Mouse (Mus musculus) CH12.LX (cell line): ENCODE measurements around the gene Lrrc75a. TPM values are rescaled to one million over a fixed set of nuclear protein-coding genes. Genes with fewer than 3 reads are reported as not detected.
A peak's percentile ranks its signal among the peaks of the same experiment; 100 is the strongest.

Source experiments
- DNase-seq: peaks from one replicate; pipeline ENCODE4 v3.0.0-alpha.2; 2013; ENCODE audit errors: extremely low read depth
- H3K27ac ChIP-seq: 2 replicates; pipeline ENCODE4 v1.5.1; 2012; ENCODE audit warnings: low read depth, mild to moderate bottlenecking, control low read depth, moderate library complexity; ENCODE audit not compliant: insufficient read depth
- H3K27me3 ChIP-seq: replicated peaks from 2 replicates; pipeline ENCODE3; 2012; ENCODE audit warnings: inconsistent platforms
- H3K36me3 ChIP-seq, 2 experiments: replicated peaks in 1 of 2; 2 replicates each; pipeline versions ENCODE3 to v1.6.1; 2012; ENCODE audit warnings: inconsistent platforms in 1 of 2, low read length in 1 of 2, mild to moderate bottlenecking in 1 of 2, mixed read lengths in 1 of 2, moderate library complexity in 1 of 2; ENCODE audit not compliant: control insufficient read depth in 1 of 2, insufficient read depth in 1 of 2
- H3K4me1 ChIP-seq, 2 experiments: 2 replicates each; pipeline ENCODE4 v1.6.1; 2012; ENCODE audit warnings: inconsistent platforms in 1 of 2, moderate library complexity in 1 of 2; ENCODE audit not compliant: insufficient read depth in 2 of 2, control insufficient read depth in 1 of 2
- H3K4me2 ChIP-seq: 2 replicates; pipeline ENCODE4 v1.6.1; 2012; ENCODE audit warnings: low read depth, mild to moderate bottlenecking, control low read depth; ENCODE audit not compliant: poor library complexity, insufficient read depth, severe bottlenecking
- H3K4me3 ChIP-seq, 3 experiments: fragments of 150-350 bp in 1 of 3; sonication (generic) in 1 of 3; replicated peaks in 1 of 3; 2 replicates each; pipeline versions ENCODE3 to v1.5.1; 2011 to 2012; ENCODE audit warnings: low read depth in 2 of 3, low read length in 2 of 3, mild to moderate bottlenecking in 2 of 3, moderate library complexity in 2 of 3, control low read depth in 1 of 3, improper control_type of control experiment in 1 of 3, inconsistent platforms in 1 of 3, mixed read lengths in 1 of 3; ENCODE audit not compliant: poor library complexity in 1 of 3
- H3K79me2 ChIP-seq: replicated peaks from 2 replicates; pipeline ENCODE4 v1.6.1; 2012; ENCODE audit warnings: mild to moderate bottlenecking, moderate library complexity; ENCODE audit not compliant: control insufficient read depth, poor library complexity, insufficient read depth, severe bottlenecking; ENCODE audit errors: extremely low read depth
- H3K9ac ChIP-seq: 2 replicates; pipeline ENCODE4 v1.6.1; 2012; ENCODE audit warnings: low read depth, mild to moderate bottlenecking, control low read depth, moderate library complexity; ENCODE audit not compliant: insufficient read depth
- H3K9me3 ChIP-seq: replicated peaks from 2 replicates; pipeline ENCODE3; 2012; ENCODE audit warnings: low read length, inconsistent platforms, mixed read lengths
- BHLHE40 ChIP-seq: IDR thresholded peaks from 2 replicates; pipeline ENCODE4 v1.6.1; 2011; ENCODE audit warnings: mild to moderate bottlenecking, low read depth, low read length, improper control_type of control experiment
- CHD1 ChIP-seq: IDR thresholded peaks from 2 replicates; pipeline ENCODE4 v1.6.1; 2012; ENCODE audit warnings: low read depth, low read length, improper control_type of control experiment, inconsistent platforms
- CHD2 ChIP-seq: IDR thresholded peaks from 2 replicates; pipeline ENCODE4 v1.6.1; 2011; ENCODE audit warnings: low read length, improper control_type of control experiment
- CTCF ChIP-seq, 2 experiments: IDR thresholded peaks in 1 of 2; conservative IDR thresholded peaks in 1 of 2; 2 replicates each; pipeline ENCODE4 v1.5.1; 2011 to 2012; ENCODE audit warnings: low read depth in 2 of 2, low read length in 2 of 2, improper control_type of control experiment in 1 of 2, inconsistent platforms in 1 of 2, mild to moderate bottlenecking in 1 of 2, moderate library complexity in 1 of 2
- EP300 ChIP-seq: IDR thresholded peaks from 2 replicates; pipeline ENCODE4 v1.6.1; 2011; ENCODE audit warnings: low read length, improper control_type of control experiment
- ETS1 ChIP-seq: conservative IDR thresholded peaks from 2 replicates; pipeline ENCODE4 v1.6.1; 2012; ENCODE audit warnings: low read depth, mild to moderate bottlenecking, inconsistent platforms, low read length, improper control_type of control experiment, moderate library complexity
- GABPA ChIP-seq: IDR thresholded peaks from 2 replicates; pipeline ENCODE4 v1.6.1; 2012; ENCODE audit warnings: low read depth, low read length, improper control_type of control experiment, inconsistent platforms; ENCODE audit not compliant: insufficient replicate concordance
- HCFC1 ChIP-seq: IDR thresholded peaks from 2 replicates; pipeline ENCODE4 v1.6.1; 2012; ENCODE audit warnings: low read depth, mild to moderate bottlenecking, inconsistent platforms, low read length, improper control_type of control experiment
- JUND ChIP-seq: conservative IDR thresholded peaks from 2 replicates; pipeline ENCODE4 v1.6.1; 2011; ENCODE audit warnings: low read depth, low read length, improper control_type of control experiment
- KAT2A ChIP-seq: IDR thresholded peaks from 2 replicates; pipeline ENCODE4 v1.6.1; 2012; ENCODE audit warnings: low read length, improper control_type of control experiment, inconsistent platforms; ENCODE audit not compliant: insufficient replicate concordance
- MAX ChIP-seq: IDR thresholded peaks from 2 replicates; pipeline ENCODE4 v1.6.1; 2011; ENCODE audit warnings: low read length, improper control_type of control experiment
- MAZ ChIP-seq: IDR thresholded peaks from 2 replicates; pipeline ENCODE4 v1.6.1; 2012; ENCODE audit warnings: low read depth, mild to moderate bottlenecking, inconsistent platforms, low read length, improper control_type of control experiment, moderate library complexity
- MEF2A ChIP-seq: IDR thresholded peaks from 2 replicates; pipeline ENCODE4 v1.6.1; 2014; ENCODE audit warnings: low read depth, mild to moderate bottlenecking, inconsistent platforms, low read length, improper control_type of control experiment, borderline replicate concordance
- MXI1 ChIP-seq: IDR thresholded peaks from 2 replicates; pipeline ENCODE4 v1.6.1; 2011; ENCODE audit warnings: mild to moderate bottlenecking, low read depth, low read length, improper control_type of control experiment
- MYC ChIP-seq: IDR thresholded peaks from 2 replicates; pipeline ENCODE4 v1.6.1; 2011; ENCODE audit warnings: low read depth, mild to moderate bottlenecking, improper control_type of control experiment, low read length
- NRF1 ChIP-seq: IDR thresholded peaks from 2 replicates; pipeline ENCODE4 v1.6.1; 2014; ENCODE audit warnings: low read depth, mild to moderate bottlenecking, inconsistent platforms, low read length, improper control_type of control experiment, moderate library complexity
- PAX5 ChIP-seq: IDR thresholded peaks from 2 replicates; pipeline ENCODE4 v1.6.1; 2012; ENCODE audit warnings: low read length, inconsistent platforms, mixed read lengths
- POLR2A ChIP-seq: IDR thresholded peaks from 2 replicates; pipeline ENCODE4 v1.6.1; 2011; ENCODE audit warnings: low read depth, mild to moderate bottlenecking, improper control_type of control experiment, low read length
- POLR2AphosphoS2 ChIP-seq: IDR thresholded peaks from 2 replicates; pipeline ENCODE4 v1.6.1; 2011; ENCODE audit warnings: low read depth, low read length, improper control_type of control experiment
- RCOR1 ChIP-seq: conservative IDR thresholded peaks from 2 replicates; pipeline ENCODE4 v1.6.1; 2012; ENCODE audit warnings: low read depth, mild to moderate bottlenecking, inconsistent platforms, low read length, improper control_type of control experiment
- TBP ChIP-seq: conservative IDR thresholded peaks from 2 replicates; pipeline ENCODE4 v1.6.1; 2011; ENCODE audit warnings: low read depth, low read length, improper control_type of control experiment
- UBTF ChIP-seq: IDR thresholded peaks from 2 replicates; pipeline ENCODE4 v1.6.1; 2012; ENCODE audit warnings: low read depth, mild to moderate bottlenecking, inconsistent platforms, low read length, improper control_type of control experiment, moderate library complexity
- USF2 ChIP-seq: conservative IDR thresholded peaks from 2 replicates; pipeline ENCODE4 v1.6.1; 2011; ENCODE audit warnings: low read depth, low read length, improper control_type of control experiment
- ZC3H11A ChIP-seq: IDR thresholded peaks from 2 replicates; pipeline ENCODE4 v1.6.1; 2012; ENCODE audit warnings: low read depth, mild to moderate bottlenecking, inconsistent platforms, low read length, improper control_type of control experiment
- ZKSCAN1 ChIP-seq: IDR thresholded peaks from 2 replicates; pipeline ENCODE4 v1.6.1; 2012; ENCODE audit warnings: low read depth, inconsistent platforms, low read length, improper control_type of control experiment, borderline replicate concordance
- ZMIZ1 ChIP-seq: IDR thresholded peaks from 2 replicates; pipeline ENCODE4 v1.6.1; 2012; ENCODE audit warnings: low read depth, mild to moderate bottlenecking, inconsistent platforms, low read length, improper control_type of control experiment
- ZNF384 ChIP-seq: IDR thresholded peaks from 2 replicates; pipeline ENCODE4 v1.6.1; 2012; ENCODE audit warnings: low read depth, low read length, improper control_type of control experiment, inconsistent platforms
- dilution Hi-C: fragments of 300-500 bp; cut with MboI; formaldehyde crosslinking; loops from 2 replicates; pipeline ENCODE4 v1.14.3; 2020; ENCODE audit warnings: low sequenced_read_pairs; ENCODE audit not compliant: extremely low pct_unique_long_range_greater_than_20kb, extremely low pct_ligation_motif_present
- in situ Hi-C: fragments of 300-500 bp; cut with MboI; formaldehyde crosslinking; loops from 3 replicates; pipeline ENCODE4 v1.14.3; 2019; ENCODE audit warnings: low sequenced_read_pairs, low pct_ligation_motif_present, low pct_unique_long_range_greater_than_20kb, mixed read lengths
- polyA plus RNA-seq: library from polyadenylated mRNA; unstranded; fragments of >175 nt; gene quantifications from 2 replicates; pipeline ENCODE4 v1.2.1, GENCODE M21; 2012; ENCODE audit warnings: low read depth; ENCODE audit not compliant: insufficient read length
- total RNA-seq, 2 experiments: library from RNA; depleted of rRNA; stranded (reverse); fragments of 300-350 nt in 1 of 2; fragments of >200 nt in 1 of 2; gene quantifications; 2 replicates each; pipeline ENCODE4 v1.2.3; 2012 to 2014

The Lrrc75a gene
- total and polyA plus RNA-seq, 3 experiments: 1.3 to 12.6 (median 1.8) TPM

- peak overlapping the region; percentile 1; the same call in 1 of the 2 replicates for H3K27ac ChIP-seq
- H3K9me3 ChIP-seq: no peaks in the 10 kb centered on the region
- no peak overlapping the region for H3K4me2 ChIP-seq
- TF ChIP-seq POLR2AphosphoS2: peak; percentile 35
- TF ChIP-seq CHD2: peak; percentile 58; the same call in 1 of the 2 replicates
- peak; percentile 33 for TF ChIP-seq POLR2A
- no peak for TF ChIP-seq ETS1
- TF ChIP-seq CTCF (conservative IDR thresholded peaks at IDR 0.05 in 1 of 2, IDR thresholded peaks at IDR 0.05 in 1 of 2; ENCODE audit: low read depth in 2 of 2, low read length in 2 of 2): peak in 1 of 2 experiments; percentile 18; a peak in 1 of 4 replicates
- no peak for TF ChIP-seq HCFC1
- no peak for TF ChIP-seq MAX
- TF ChIP-seq ZNF384: peak; percentile 6; the same call in 1 of the 2 replicates
- TF ChIP-seq RCOR1: no peak
- TF ChIP-seq ZMIZ1: peak; percentile 65; the same call in 1 of the 2 replicates
- TF ChIP-seq TBP: no peak
- TF ChIP-seq JUND: no peak
- 0 out of 2 replicates have a peak, but pooled peaks have one; percentile 37 for TF ChIP-seq MYC
- H3K36me3 ChIP-seq: peaks cover 48 to 68% of the 10 kb centered on the region in 2 experiments
- H3K9ac ChIP-seq: no peak overlapping the region
- dilution Hi-C loops: no loop called here
- H3K79me2 ChIP-seq: peaks cover 28% of the 10 kb centered on the region
- H3K4me1 ChIP-seq: peaks cover 17 to 49% of the 10 kb centered on the region in 2 experiments
- H3K4me3 ChIP-seq: peak overlapping the region in 1 of 3 experiments; percentile 68
- peak; percentile 61 for DNase-seq
- in situ Hi-C loops: no loop called here
- H3K27me3 ChIP-seq: no peaks in the 10 kb centered on the region
These were observed 41.8 kb downstream of the Lrrc75a start for GRCm38 (mm10) chr11:62606299-62607169.

- peak overlapping the region; percentile 99 for H3K9ac ChIP-seq
- H3K27ac ChIP-seq: peak overlapping the region; percentile 34
- peaks cover 50 to 76% of the 10 kb centered on the region in 2 experiments for H3K36me3 ChIP-seq
- no peaks in the 10 kb centered on the region for H3K27me3 ChIP-seq
- peaks cover 17 to 54% of the 10 kb centered on the region in 2 experiments for H3K4me1 ChIP-seq
- peak; percentile 57 for DNase-seq
- H3K4me3 ChIP-seq: peak overlapping the region in 2 of 3 experiments; percentile 10 to 68
- no peaks in the 10 kb centered on the region for H3K9me3 ChIP-seq
- H3K79me2 ChIP-seq: peaks cover 28% of the 10 kb centered on the region
- H3K4me2 ChIP-seq: peak overlapping the region; percentile 95
- in situ Hi-C loops: no loop called here
- dilution Hi-C loops: no loop called here
- no peak for TF ChIP-seq ZC3H11A
- TF ChIP-seq CHD2: peak; percentile 58
- no peak for TF ChIP-seq HCFC1
- no peak for TF ChIP-seq CHD1
- TF ChIP-seq UBTF: no peak; the same call in 1 of the 2 replicates
- TF ChIP-seq MAZ: no peak
- no peak for TF ChIP-seq PAX5
- TF ChIP-seq ZKSCAN1: no peak
- TF ChIP-seq CTCF (conservative IDR thresholded peaks at IDR 0.05 in 1 of 2, IDR thresholded peaks at IDR 0.05 in 1 of 2; ENCODE audit: low read depth in 2 of 2, low read length in 2 of 2): no peak
- peak; percentile 35; the same call in 1 of the 2 replicates for TF ChIP-seq MEF2A
- no peak for TF ChIP-seq MXI1
- 0 out of 2 replicates have a peak, but pooled peaks have one; percentile 40 for TF ChIP-seq RCOR1
- no peak for TF ChIP-seq KAT2A
- TF ChIP-seq GABPA: no peak
- no peak for TF ChIP-seq NRF1
- TF ChIP-seq EP300: no peak
- no peak for TF ChIP-seq ZNF384
- TF ChIP-seq TBP: 0 out of 2 replicates have a peak, but pooled peaks have one; percentile 7
- TF ChIP-seq USF2: no peak; the same call in 1 of the 2 replicates
- TF ChIP-seq BHLHE40: no peak
- peak; percentile 92; the same call in 1 of the 2 replicates for TF ChIP-seq ZMIZ1
These were observed 42.6 kb downstream of the Lrrc75a start for GRCm38 (mm10) chr11:62605619-62606298.
